Mouse (Mus musculus) limb, embryonic 14.5 days (tissue): ENCODE measurements around the gene Extl1. TPM values are rescaled to one million over a fixed set of nuclear protein-coding genes. Genes with fewer than 3 reads are reported as not detected.
A peak's percentile ranks its signal among the peaks of the same experiment; 100 is the strongest.

Experiments used
- ATAC-seq: fragments of 200-750 bp; cut with Nextera tagmentation; 2 replicates; pipeline ENCODE4 v1.8.0; 2017; ENCODE audit warnings: low read depth, moderate number of reproducible peaks, moderate TSS enrichment; ENCODE audit not compliant: low FRiP score
- DNase-seq: peaks from one replicate; pipeline ENCODE4 v3.0.0-alpha.2; 2015; ENCODE audit warnings: low spot score
- H3K27ac ChIP-seq: fragments of 300-500 bp; sonication (generic); replicated peaks from 2 replicates; pipeline ENCODE4 v1.5.1; 2014; ENCODE audit warnings: low read depth, mild to moderate bottlenecking, low read length, moderate library complexity, mixed read lengths
- H3K27me3 ChIP-seq: fragments of 300-500 bp; sonication (generic); 2 replicates; pipeline ENCODE4 v1.6.1; 2014; ENCODE audit warnings: low read length, mixed read lengths; ENCODE audit not compliant: control insufficient read depth, insufficient read depth
- H3K36me3 ChIP-seq: fragments of 300-500 bp; sonication (generic); 2 replicates; pipeline ENCODE4 v1.6.1; 2014; ENCODE audit warnings: mild to moderate bottlenecking, low read length, moderate library complexity, mixed read lengths; ENCODE audit not compliant: control insufficient read depth, insufficient read depth
- H3K4me1 ChIP-seq: fragments of 300-500 bp; sonication (generic); 2 replicates; pipeline ENCODE4 v1.6.1; 2014; ENCODE audit warnings: antibody characterized with exemption, low read length, mixed read lengths; ENCODE audit not compliant: control insufficient read depth, insufficient read depth
- H3K4me2 ChIP-seq: fragments of 300-500 bp; sonication (generic); replicated peaks from 2 replicates; pipeline ENCODE4 v1.6.1; 2014; ENCODE audit warnings: low read depth, mild to moderate bottlenecking, low read length, moderate library complexity; ENCODE audit not compliant: severe bottlenecking
- H3K4me3 ChIP-seq: fragments of 300-500 bp; sonication (generic); replicated peaks from 2 replicates; pipeline ENCODE4 v1.5.1; 2014; ENCODE audit warnings: low read length
- H3K9ac ChIP-seq: fragments of 300-500 bp; sonication (generic); 2 replicates; pipeline ENCODE4 v1.6.1; 2014; ENCODE audit warnings: mild to moderate bottlenecking, low read depth, low read length, moderate library complexity; ENCODE audit not compliant: severe bottlenecking
- H3K9me3 ChIP-seq: fragments of 300-500 bp; sonication (generic); 2 replicates; pipeline ENCODE4 v1.6.1; 2016; ENCODE audit warnings: low read length; ENCODE audit not compliant: control insufficient read depth
- POLR2A ChIP-seq: fragments of 200-500 bp; IDR thresholded peaks from 2 replicates; pipeline ENCODE4 v1.8.0; 2012; ENCODE audit warnings: inconsistent platforms, mild to moderate bottlenecking, moderate library complexity, borderline replicate concordance; ENCODE audit not compliant: insufficient read depth, insufficient read length; ENCODE audit errors: extremely low read depth
- WGBS: fragments of 180-500 bp; shearing (Covaris S2); extraction: QIAGEN DNeasy Blood & Tissue Kit; methylation state at CpG from one replicate; pipeline ENCODE4 v1.1.7; 2014; 5-methylcytosine and 5-hydroxymethylcytosine counted together
- polyA plus RNA-seq, 2 experiments: library from polyadenylated mRNA; depleted of rRNA in 1 of 2; stranded (reverse) in 1 of 2; unstranded in 1 of 2; fragments of >200 nt; fragmentation: Nextera tagmentation in 1 of 2; extraction: Ambion mirVana in 1 of 2; gene quantifications; 2 replicates each; pipeline versions ENCODE4 v1.2.1 to v1.2.3; 2012 to 2014

Gene Extl1
- polyA plus RNA-seq, 2 experiments: 7.2 to 10.0 TPM

- Histone ChIP-seq H3K27me3 (no peaks in the 10 kb centered on the region), H3K9ac (no peak overlapping the region), H3K4me2 (no peak overlapping the region), H3K4me1 (peaks cover 14% of the 10 kb centered on the region), H3K27ac (no peak overlapping the region), H3K36me3 (no peaks in the 10 kb centered on the region), H3K9me3 (no peaks in the 10 kb centered on the region; the same call in 1 of the 2 replicates), H3K4me3 (no peak overlapping the region)
- ATAC-seq (no peak), DNase-seq (no peak)
- TF ChIP-seq POLR2A: no peak
- 85% methylated on average over 7 of the region's 7 CpGs for WGBS
Measured at GRCm38 (mm10) chr4:134310106-134310505, 73.5 kb downstream of the Extl1 start.

DNA sequence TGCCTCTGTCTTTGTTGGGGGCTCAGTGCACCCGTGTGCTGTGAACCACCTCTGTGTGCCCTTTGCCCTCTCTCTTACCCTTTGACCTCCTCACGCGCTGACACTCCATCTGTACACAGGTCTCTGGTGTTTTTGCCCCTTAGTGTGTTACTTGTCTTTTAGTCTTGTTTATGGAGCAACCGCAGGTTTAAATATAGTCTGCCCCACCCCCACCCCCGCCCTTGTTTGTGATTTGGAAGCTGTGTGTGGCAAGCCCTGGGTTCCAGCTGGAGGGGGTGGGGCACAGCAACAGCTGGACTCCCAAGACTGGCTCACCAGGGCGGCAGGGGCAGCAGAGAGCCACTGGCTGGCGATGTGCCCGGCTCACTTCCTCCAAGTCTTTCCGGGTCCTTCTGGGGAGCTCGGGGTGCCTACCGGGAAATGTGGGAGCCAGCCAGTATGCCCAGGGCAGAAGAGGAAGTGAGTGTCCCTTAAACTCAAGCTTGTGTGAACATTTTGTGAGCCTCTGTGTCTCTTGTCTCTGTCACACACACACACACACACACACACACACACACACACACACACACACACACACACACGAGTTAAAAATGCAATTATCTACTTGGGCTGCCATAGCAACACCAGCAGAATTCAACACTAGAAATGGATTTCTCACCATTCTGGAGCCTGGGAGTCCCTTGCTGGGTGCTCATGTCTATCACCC lies 76.1 kb downstream of the Extl1 start:
- ATAC-seq: no peak
- H3K4me2 ChIP-seq: no peak overlapping the region; the same call in 1 of the 2 replicates

GRCm38 (mm10) chr4:134306963-134307362 lies 76.7 kb downstream of the Extl1 start:
- TF ChIP-seq POLR2A: no peak
- Histone ChIP-seq H3K4me3 (no peak overlapping the region), H3K9me3 (no peaks in the 10 kb centered on the region), H3K9ac (no peak overlapping the region), H3K4me2 (no peak overlapping the region), H3K27me3 (no peaks in the 10 kb centered on the region), H3K36me3 (no peaks in the 10 kb centered on the region), H3K27ac (no peak overlapping the region), H3K4me1 (peaks cover 7% of the 10 kb centered on the region)
- no peak for DNase-seq
- 63% methylated on average over 2 of the region's 2 CpGs for WGBS
- ATAC-seq: no peak

More for the DNA sequence above, 76.1 kb downstream of the Extl1 start:
- peak; percentile 60 for DNase-seq
- WGBS: 11% methylated on average over 12 of the region's 12 CpGs
- H3K27me3 ChIP-seq: no peaks in the 10 kb centered on the region
- H3K4me3 ChIP-seq: no peak overlapping the region
- H3K4me1 ChIP-seq: peaks cover 7% of the 10 kb centered on the region
- H3K9me3 ChIP-seq: no peaks in the 10 kb centered on the region
- TF ChIP-seq POLR2A: no peak
- no peak overlapping the region for H3K27ac ChIP-seq
- H3K9ac ChIP-seq: no peak overlapping the region
- H3K36me3 ChIP-seq: no peaks in the 10 kb centered on the region

Other genes with a start within 250 kb of the Extl1 start
- gene Cep85, start 196.7 kb downstream of the Extl1 start, polyA plus RNA-seq (2012; rRNA removed): 22.4 and 32.2 TPM in 2 replicates
- 40.3 and 46.5 TPM in 2 replicates for gene Cep85, start 196.7 kb downstream of the Extl1 start, polyA plus RNA-seq (2014; fragmentation: Nextera tagmentation; extraction: Ambion mirVana)
- not detected in 2 replicates for gene Gm7534, start 180.8 kb downstream of the Extl1 start, polyA plus RNA-seq (2012; rRNA removed)
- gene Gm7534, start 180.8 kb downstream of the Extl1 start, polyA plus RNA-seq (2014; fragmentation: Nextera tagmentation; extraction: Ambion mirVana): not detected in 2 replicates
- gene Catsper4, start 156.5 kb downstream of the Extl1 start, polyA plus RNA-seq (2012; rRNA removed): 0.06 and 0.16 TPM in 2 replicates
- not detected in 2 replicates for gene Catsper4, start 156.5 kb downstream of the Extl1 start, polyA plus RNA-seq (2014; fragmentation: Nextera tagmentation; extraction: Ambion mirVana)
- gene Cnksr1, start 145.5 kb downstream of the Extl1 start, polyA plus RNA-seq (2012; rRNA removed): 2.8 and 3.3 TPM in 2 replicates
- 2.0 TPM in 2 replicates for gene Cnksr1, start 145.5 kb downstream of the Extl1 start, polyA plus RNA-seq (2014; fragmentation: Nextera tagmentation; extraction: Ambion mirVana)
- gene E130218I03Rik, start 140.2 kb downstream of the Extl1 start, polyA plus RNA-seq (2012; rRNA removed): 0.10 TPM in 1 of 2 replicates, not detected in the other
- 0.67 and 0.76 TPM in 2 replicates for gene E130218I03Rik, start 140.2 kb downstream of the Extl1 start, polyA plus RNA-seq (2014; fragmentation: Nextera tagmentation; extraction: Ambion mirVana)
- gene Zfp593, start 138.3 kb downstream of the Extl1 start, polyA plus RNA-seq (2012; rRNA removed): 15.8 and 18.1 TPM in 2 replicates
- gene Zfp593, start 138.3 kb downstream of the Extl1 start, polyA plus RNA-seq (2014; fragmentation: Nextera tagmentation; extraction: Ambion mirVana): 17.3 and 18.9 TPM in 2 replicates
- not detected in 2 replicates for gene Gm30191, start 136.9 kb downstream of the Extl1 start, polyA plus RNA-seq (2012; rRNA removed)
- not detected in 2 replicates for gene Gm30191, start 136.9 kb downstream of the Extl1 start, polyA plus RNA-seq (2014; fragmentation: Nextera tagmentation; extraction: Ambion mirVana)
- gene Grrp1, start 129.7 kb downstream of the Extl1 start, polyA plus RNA-seq (2012; rRNA removed): 9.7 and 13.1 TPM in 2 replicates
- gene Grrp1, start 129.7 kb downstream of the Extl1 start, polyA plus RNA-seq (2014; fragmentation: Nextera tagmentation; extraction: Ambion mirVana): 5.2 and 5.4 TPM in 2 replicates
- 8.9 and 9.6 TPM in 2 replicates for gene Pdik1l, start 96.0 kb downstream of the Extl1 start, polyA plus RNA-seq (2012; rRNA removed)
- 18.4 and 20.5 TPM in 2 replicates for gene Pdik1l, start 96.0 kb downstream of the Extl1 start, polyA plus RNA-seq (2014; fragmentation: Nextera tagmentation; extraction: Ambion mirVana)
- 4.3 and 5.1 TPM in 2 replicates for gene Trim63, start 68.7 kb downstream of the Extl1 start, polyA plus RNA-seq (2012; rRNA removed)
- gene Trim63, start 68.7 kb downstream of the Extl1 start, polyA plus RNA-seq (2014; fragmentation: Nextera tagmentation; extraction: Ambion mirVana): 1.3 and 1.4 TPM in 2 replicates
- gene Slc30a2, start 40.7 kb downstream of the Extl1 start, polyA plus RNA-seq (2012; rRNA removed): 0.76 and 0.78 TPM in 2 replicates
- 0.21 and 0.54 TPM in 2 replicates for gene Slc30a2, start 40.7 kb downstream of the Extl1 start, polyA plus RNA-seq (2014; fragmentation: Nextera tagmentation; extraction: Ambion mirVana)
- 25.9 and 30.2 TPM in 2 replicates for gene Pafah2, start 12.5 kb upstream of the Extl1 start, polyA plus RNA-seq (2012; rRNA removed)
- 14.3 and 17.1 TPM in 2 replicates for gene Pafah2, start 12.5 kb upstream of the Extl1 start, polyA plus RNA-seq (2014; fragmentation: Nextera tagmentation; extraction: Ambion mirVana)
- gene Stmn1, start 84.5 kb upstream of the Extl1 start, polyA plus RNA-seq (2012; rRNA removed): 246 and 428 TPM in 2 replicates
- 1,273 and 1,449 TPM in 2 replicates for gene Stmn1, start 84.5 kb upstream of the Extl1 start, polyA plus RNA-seq (2014; fragmentation: Nextera tagmentation; extraction: Ambion mirVana)
- gene Paqr7, start 112.8 kb upstream of the Extl1 start, polyA plus RNA-seq (2012; rRNA removed): 5.9 and 8.2 TPM in 2 replicates
- 2.3 and 2.9 TPM in 2 replicates for gene Paqr7, start 112.8 kb upstream of the Extl1 start, polyA plus RNA-seq (2014; fragmentation: Nextera tagmentation; extraction: Ambion mirVana)
- gene Aunip, start 127.1 kb upstream of the Extl1 start, polyA plus RNA-seq (2012; rRNA removed): 6.7 and 10.3 TPM in 2 replicates
- gene Aunip, start 127.1 kb upstream of the Extl1 start, polyA plus RNA-seq (2014; fragmentation: Nextera tagmentation; extraction: Ambion mirVana): 3.5 and 3.6 TPM in 2 replicates
- gene Mtfr1l, start 151.5 kb upstream of the Extl1 start, polyA plus RNA-seq (2012; rRNA removed): 111 and 132 TPM in 2 replicates
- 123 and 140 TPM in 2 replicates for gene Mtfr1l, start 151.5 kb upstream of the Extl1 start, polyA plus RNA-seq (2014; fragmentation: Nextera tagmentation; extraction: Ambion mirVana)
- gene Selenon, start 168.3 kb upstream of the Extl1 start, polyA plus RNA-seq (2012; rRNA removed): 68.5 and 86.7 TPM in 2 replicates
- 48.5 and 75.4 TPM in 2 replicates for gene Selenon, start 168.3 kb upstream of the Extl1 start, polyA plus RNA-seq (2014; fragmentation: Nextera tagmentation; extraction: Ambion mirVana)